Mouse (Mus musculus): ENCODE measurements around the gene Cd163l1.
A peak's percentile ranks its signal among the peaks of the same experiment; 100 is the strongest.

Cd163l1 gene

DNA sequence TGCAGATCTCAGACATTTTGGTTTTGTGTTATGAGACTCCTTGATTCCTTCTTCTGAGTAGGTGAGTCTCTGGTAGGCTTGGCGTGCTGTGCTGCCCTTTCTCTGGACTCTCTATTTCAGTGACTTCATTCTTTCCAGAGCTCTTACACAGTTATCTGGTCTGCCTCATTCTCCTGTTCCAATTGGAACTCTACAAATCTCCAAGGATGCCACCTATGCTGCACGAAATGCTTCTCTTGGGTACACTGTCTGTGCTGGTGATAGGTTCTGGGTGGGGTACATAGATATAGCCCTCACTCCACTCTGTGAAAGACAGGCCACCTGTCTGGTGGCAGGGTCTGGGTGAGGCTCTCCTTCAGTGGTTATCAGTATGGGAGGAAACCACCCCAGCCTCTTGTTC, at the start of gene Cd163l1:
TSS of gene Cd163l1 (plus strand) at position 301 of the 400 bp plus-strand sequence.
- no peak for DNase-seq (ENCODE audit: low spot score)

GRCm38 (mm10) chr7:140169386-140169785, 48.7 kb upstream of the Cd163l1 start:
- no peak for DNase-seq (ENCODE audit: low spot score)

DNA sequence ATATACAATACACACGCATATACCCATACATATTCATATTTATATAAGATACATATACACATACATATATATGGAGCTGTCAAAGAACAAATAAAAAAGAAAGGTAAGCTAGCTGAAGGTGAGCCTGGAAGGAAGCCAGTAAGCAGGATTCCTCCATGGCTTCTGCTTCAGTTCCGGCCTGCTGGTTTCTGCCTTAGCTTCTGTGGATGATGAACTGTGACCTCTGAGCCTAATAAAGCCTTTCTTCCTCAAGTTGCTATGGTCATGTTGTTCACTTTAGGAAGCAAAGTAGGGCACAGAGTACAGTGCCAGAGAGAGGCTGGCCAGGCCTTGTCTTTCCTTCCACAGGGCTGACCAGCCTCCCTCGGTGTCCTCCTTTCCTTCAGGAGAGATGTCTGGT, 47.2 kb upstream of the Cd163l1 start:
- DNase-seq (ENCODE audit: low spot score) = no peak

DNA sequence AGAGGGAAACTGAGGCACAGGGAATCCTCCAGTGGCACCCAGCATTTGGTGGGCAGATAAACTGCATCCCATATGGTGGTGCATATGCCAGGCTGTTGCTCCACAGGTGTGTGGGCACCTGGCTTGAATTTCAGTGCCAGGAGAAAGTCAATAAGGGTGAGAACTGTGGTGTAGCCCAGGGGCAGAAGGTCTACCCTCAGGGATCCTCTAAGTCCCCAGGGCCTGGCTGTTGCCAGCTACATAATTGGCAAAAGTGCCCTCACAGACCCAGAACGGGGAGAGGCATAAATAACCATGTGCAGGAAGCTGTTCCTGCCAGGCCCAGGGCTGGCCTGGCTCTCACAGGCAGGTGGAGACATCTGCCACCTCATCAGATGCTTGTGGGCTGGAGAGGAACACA, 45.1 kb upstream of the Cd163l1 start, which contains the start of gene Olfr523:
TSS of gene Olfr523 (plus strand) at position 282 of the 400 bp plus-strand sequence.
- DNase-seq (ENCODE audit: low spot score) = no peak

DNA sequence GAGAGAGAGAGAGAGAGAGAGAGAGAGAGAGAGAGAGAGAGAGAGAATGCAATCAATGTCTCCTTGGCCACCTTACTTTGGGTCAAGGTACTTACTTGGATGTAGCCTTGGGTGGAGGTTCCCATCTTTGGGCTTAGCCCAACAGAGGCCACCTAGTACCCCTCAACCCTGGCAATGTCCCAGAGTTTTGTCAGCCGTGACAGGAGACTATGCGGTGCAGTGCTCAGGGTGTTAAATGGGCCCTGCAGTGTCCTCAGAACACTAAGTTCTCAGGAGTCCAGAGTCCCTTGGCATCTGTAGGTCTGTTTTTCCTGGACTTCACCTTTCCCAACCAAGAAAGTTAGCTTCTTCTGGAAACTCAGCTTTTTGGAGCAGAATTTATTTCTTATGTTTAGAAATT, 38.9 kb upstream of the Cd163l1 start:
- DNase-seq (ENCODE audit: low spot score) = no peak

- DNase-seq (ENCODE audit: low spot score) = no peak
These were observed 37.4 kb upstream of the Cd163l1 start for GRCm38 (mm10) chr7:140180692-140181091.

DNA sequence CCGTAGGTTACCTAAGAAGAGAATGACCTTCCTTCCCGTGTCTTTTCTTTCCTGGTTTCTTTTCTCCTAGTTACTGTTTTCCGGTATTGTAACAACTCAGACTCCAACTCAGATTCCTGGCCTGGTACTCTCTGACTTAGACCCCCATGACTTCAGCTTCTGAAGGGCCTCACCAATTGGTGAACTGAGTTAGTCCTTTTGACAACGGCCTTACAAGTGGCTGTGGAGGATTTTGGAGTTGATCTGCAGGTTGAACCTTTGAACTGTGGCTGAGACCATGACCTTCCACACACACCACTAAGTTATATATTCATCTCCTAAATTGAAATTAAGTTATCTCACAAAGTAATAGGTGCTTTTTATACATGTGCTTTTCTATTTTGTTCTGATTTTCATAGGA, 33.9 kb upstream of the Cd163l1 start:
- no peak for DNase-seq (ENCODE audit: low spot score)

DNA sequence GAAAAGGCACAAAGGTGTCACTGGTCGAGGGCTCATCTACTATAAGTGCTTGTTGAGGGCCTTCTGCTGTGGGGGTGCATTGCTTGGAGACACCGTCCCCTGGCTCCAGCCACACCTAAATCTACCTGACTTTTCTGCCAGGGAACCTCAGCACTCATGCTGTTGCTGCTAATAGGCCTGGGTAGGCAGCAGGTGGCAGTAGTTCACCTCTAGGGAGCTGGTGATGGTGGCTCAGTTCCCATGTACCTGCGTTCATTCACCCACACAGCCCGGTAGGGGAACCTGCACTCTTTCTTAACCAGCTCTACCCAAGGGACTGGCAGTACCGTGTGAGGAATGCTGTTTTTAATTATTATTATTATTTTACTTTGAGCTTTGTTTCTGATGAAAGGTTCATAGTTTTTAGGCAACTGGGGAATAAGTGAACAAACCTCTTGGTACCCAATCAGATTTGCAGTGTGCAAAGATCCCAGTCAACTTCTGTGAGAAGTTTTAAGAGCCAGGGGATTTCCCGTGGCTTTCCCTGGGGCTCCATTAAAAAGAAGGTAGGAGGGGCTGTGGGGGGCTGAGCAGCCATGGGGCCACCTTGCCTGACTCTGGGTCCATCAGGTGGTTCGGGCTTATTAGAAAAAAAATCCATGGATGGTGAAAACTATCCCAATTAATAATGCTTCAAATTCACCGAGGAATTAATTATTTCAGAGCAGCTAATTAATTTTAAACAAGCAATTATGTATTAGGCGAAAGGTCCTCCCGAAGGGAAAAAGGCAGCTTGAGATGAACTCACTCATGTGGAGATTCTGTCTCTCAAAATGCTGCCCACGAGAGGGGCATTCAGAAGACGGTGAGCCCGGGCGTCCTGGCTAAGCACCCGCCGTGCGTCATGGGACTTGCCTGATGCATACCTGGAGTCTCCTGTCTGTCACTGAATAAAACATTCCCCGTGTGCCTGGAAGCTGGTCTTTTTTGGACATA, 31.1 kb upstream of the Cd163l1 start:
- peak; percentile 68 for DNase-seq (ENCODE audit: low spot score)

DNA sequence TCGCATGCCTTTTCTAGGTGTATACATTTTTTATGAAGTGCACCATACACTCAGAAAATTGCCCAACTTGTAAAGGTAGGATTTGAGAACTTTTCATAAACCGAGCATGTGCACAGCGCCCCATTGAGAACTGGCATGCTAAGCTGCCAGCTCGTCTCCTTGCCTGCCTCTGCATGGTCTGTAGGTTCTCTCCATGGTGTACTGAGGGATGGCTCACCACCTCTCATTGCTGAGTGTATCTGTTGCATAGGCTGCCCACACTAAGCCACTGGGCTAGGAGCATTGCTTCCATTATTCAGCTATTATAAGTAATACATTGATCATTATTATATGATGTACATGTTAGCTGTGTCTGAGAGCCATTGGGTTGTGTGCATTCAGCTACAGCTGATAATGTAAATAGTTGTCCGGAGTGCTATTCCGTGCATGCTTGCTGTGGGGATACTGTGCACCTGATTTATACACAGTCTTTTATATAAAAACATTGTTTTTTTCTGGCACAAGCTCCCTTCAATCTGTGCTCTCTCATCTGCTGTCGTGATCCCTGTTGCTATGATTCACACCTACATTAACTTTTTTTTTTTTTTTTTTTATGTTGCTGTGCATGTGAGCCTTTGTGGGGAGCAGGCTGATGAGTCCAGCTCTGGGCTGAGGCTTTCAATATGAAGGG, 30.2 kb upstream of the Cd163l1 start:
- no peak for DNase-seq (ENCODE audit: low spot score)

- DNase-seq (ENCODE audit: low spot score) = no peak
These were observed 29.4 kb upstream of the Cd163l1 start for GRCm38 (mm10) chr7:140188391-140189328.

- no peak for DNase-seq (ENCODE audit: low spot score)
These were observed 27.6 kb upstream of the Cd163l1 start for GRCm38 (mm10) chr7:140190435-140190834.

DNA sequence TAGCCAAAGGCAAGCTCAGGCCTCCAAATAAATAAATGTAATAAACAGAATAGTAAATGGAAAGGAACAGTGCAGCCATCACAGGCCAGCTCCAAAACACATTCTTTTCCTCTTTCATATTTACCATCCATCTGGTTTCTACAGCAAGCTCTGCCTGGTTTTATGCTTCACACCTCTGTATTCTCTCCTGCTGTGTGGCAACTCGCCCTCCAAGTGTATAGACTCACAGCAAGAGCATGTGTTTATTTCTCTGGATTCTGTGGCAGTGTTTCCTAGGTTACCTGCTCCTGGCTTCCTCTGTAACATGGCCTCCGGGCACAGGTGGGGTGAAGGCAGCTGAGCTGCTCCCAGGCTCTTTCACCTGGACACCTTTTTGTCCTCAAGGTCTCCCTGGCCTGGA, 25.6 kb upstream of the Cd163l1 start:
- DNase-seq (ENCODE audit: low spot score) = no peak

DNA sequence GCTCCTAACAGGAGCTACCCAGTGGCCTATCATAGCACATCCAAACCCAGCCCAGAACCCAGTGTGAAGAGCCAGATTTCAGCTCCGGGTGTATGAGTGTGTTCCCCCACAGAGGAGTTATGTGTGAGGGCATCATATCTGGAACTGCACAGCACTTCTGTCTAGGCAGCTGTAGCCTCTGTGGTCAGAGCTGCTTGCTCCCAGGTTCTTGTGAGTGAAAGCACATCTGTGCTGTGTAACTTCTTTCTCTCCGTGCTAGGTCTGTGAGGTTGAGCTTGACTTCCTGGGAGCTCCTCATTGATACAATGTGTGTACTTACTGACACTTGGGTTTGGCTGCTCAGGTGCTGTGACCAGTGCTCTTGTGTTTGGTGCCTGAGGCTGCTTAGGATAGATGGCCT, 25.2 kb upstream of the Cd163l1 start:
- DNase-seq (ENCODE audit: low spot score) = no peak

DNA sequence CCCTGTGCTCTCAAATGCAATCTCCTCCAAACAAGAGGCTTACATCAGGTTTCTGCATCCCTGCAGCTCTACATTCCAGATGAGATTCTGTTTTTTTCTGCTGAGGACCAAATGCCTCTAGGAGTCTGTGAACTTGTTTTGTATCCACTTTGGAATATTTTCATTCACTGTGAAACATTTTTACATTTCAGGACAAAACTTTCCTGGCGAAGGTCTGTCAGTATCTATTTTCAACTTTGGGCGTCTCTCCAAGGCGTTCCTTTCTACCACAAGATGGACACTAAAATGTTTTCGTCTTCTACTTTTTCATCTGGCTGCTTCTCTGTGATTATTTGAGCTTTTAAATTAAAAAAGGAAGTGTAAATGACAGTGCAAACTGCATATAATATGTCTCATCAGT, 24.0 kb upstream of the Cd163l1 start:
- DNase-seq (ENCODE audit: low spot score) = no peak

GRCm38 (mm10) chr7:140196002-140196401, 22.1 kb upstream of the Cd163l1 start:
- DNase-seq (ENCODE audit: low spot score) = no peak

DNA sequence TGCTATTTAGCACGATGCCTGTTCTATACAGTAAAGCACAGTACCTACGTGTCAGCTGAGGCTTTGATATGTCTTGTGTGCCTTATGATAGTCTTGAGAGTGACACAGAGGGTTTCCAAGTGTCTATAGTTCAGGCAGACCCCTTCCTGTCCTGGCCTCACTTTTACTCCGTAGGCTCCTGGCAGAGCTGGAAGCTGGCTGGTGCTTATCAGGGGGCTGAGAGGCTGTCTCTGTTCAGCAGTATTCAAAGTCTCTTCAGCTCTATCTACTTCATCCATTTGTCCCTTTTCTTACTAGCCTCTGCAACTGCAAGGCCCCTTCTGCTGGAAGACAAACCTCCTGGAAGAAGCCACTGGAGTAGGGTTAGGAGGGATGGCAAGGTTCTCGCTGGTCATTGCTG, 17.0 kb upstream of the Cd163l1 start:
- no peak for DNase-seq (ENCODE audit: low spot score)

DNA sequence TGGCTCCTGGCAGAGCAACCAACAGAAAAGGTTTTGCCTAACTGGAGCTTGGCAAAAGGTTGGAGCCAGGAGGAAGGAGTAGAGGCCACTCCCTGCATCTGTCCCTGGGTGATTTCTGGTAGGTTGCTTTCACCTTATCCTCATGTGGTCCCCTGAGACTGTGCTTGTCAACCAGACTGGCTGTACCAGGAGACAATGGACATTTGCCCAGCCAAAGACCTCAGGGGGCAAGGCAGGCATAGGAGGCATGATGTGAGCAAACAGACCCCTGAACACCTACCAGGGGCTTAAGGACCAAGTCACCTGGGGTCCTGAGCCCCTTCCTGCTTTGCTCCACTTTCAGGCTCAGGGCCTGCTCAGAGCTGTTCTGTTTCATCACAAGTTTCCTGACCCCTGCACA, 12.2 kb upstream of the Cd163l1 start, which contains the start of gene Olfr524:
TSS of gene Olfr524 (minus strand) at position 101 of the 400 bp plus-strand sequence.
- no peak for DNase-seq (ENCODE audit: low spot score)

DNA sequence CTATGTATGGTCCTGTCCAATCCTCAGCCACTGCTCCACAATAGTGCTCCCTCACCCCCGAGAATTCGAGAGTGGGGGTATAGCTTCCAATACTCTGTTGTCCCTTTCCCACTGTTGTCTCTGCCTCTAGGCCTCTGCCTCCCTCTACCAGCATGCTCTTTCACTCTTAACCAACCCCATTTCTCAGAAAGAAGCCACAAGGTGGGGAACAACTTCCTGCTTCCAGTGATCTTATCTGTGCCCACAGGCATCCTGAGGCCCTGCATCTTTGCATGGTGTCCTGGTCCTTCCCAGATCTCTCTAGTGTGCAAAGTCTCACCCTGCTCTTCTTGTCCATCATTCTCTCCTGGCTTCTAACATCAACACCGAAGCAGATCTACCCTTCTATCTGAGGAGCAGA, 11.2 kb upstream of the Cd163l1 start:
- DNase-seq (ENCODE audit: low spot score) = no peak

- DNase-seq (ENCODE audit: low spot score) = peak; percentile 64
These were observed 9.9 kb upstream of the Cd163l1 start for GRCm38 (mm10) chr7:140208153-140208552.

DNA sequence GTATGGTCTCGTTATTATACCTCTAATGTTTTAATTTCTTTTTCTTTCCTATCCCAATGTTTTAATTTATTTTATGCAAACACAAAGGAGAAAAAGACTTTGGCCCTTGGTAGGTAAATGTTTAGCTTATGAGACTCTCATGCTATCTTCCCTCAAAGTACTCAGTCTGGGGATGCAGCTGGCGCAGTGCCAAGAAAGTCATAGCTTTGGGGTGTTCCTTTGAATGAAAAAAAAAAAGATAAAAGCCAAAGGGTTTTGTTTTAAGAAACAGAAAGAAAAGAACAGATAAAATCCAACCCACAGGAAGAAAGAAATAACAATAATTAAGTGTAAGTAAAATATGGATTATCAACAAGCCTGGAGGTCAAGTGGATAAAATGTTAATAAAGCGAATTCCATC, 9.4 kb upstream of the Cd163l1 start:
- DNase-seq (ENCODE audit: low spot score) = peak; percentile 27

- peak; percentile 76 for DNase-seq (ENCODE audit: low spot score)
These were observed 4.2 kb upstream of the Cd163l1 start for GRCm38 (mm10) chr7:140213841-140214240.

DNA sequence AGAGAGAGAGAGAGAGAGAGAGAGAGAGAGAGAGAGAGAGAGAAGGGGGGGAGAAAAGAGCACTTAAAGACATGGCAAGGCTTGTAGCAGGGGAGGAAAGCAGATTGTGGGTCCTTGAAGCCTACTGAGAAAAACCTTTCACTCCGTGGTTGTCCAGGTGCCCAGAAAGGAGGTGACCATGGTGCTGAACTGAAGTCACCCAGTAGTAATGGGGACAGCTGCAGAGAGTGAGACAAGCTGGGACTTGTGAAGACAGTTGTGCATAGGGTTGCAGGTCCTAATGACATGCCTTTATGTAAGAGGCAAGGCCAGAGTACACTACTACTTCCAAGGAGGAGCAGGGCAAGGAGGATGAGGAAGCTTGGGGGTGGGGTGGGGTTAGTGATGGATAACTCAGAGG, 1.2 kb downstream of the Cd163l1 start:
- DNase-seq (ENCODE audit: low spot score) = no peak
